Mouse (Mus musculus) lung, postnatal 14 days (tissue): ENCODE results near the gene Usp39.

ENCODE experiments used
- DNase-seq: peaks from one replicate; pipeline ENCODE4 v3.0.0; 2021

Usp39 gene

DNA sequence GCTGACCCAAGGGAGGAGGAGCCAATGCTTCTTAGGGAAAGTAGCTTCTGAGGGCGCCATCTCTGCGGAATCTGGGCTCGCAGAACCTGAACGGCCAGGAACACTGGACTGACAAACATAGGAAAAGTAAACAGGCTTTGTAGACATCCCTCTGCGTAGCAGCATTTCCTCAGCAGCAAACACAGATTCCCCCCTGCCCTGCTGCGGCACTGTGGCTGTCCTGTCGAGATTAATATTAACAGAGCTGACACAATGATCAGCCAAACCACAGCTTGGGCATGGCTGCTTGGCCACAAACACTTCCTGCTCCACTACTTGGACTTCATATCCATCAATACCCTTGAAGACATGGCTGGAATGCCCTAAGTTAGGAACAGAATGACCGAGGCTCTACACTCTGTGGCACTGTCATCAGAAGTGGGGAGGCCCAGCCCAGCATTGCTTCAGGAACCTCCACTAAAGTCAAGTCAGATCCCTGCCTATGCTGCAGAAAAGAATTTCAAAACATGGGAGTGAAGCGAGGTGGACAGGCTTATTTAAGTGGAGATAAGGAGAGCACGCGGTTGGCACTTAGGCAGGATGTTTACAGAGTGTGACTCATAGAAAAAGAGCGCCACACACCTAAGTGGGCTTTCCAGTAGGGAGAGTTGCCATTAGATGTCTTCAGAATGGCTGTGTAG, 51.9 kb downstream of the Usp39 start:
- DNase-seq, result no peak

DNA sequence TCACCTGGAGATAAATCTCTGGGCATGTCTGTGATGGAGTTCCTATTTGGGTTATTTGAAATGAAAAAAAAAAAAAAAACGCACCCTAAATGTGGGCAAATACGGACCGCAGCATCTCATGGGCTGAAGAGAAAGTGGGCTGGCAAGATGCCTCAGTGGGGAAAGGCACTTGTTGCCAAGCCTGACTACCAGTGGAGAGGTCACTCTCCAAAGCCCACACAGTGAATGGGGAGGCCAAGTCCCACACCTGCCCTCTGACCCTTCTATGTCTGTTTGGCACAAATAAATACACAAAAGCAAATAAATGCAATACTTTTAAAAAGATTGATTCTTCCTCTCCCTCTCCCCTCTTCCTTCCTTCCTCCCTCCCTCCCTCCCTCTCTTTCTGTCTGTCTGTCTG, 55.5 kb downstream of the Usp39 start:
- no peak for DNase-seq

DNA sequence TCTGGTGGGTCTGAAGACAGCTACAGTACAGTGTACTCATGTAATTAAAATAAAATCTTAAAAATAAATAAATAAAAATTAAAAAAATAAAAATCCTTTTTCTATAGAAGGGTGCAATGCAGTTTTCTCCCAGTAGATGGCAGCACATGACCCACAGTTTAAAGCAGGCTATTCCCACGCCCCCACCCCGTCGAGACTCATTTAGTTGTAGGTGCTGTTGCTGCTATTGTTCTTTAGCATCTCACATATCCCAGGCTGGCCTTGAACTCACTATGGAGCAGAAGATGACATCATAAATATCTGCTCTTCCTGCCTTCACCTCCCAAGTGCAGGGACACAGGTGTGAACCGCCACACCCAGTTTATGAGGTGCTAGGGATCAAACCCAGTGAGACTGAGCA, 61.1 kb downstream of the Usp39 start:
- DNase-seq, result peak; percentile 75

DNA sequence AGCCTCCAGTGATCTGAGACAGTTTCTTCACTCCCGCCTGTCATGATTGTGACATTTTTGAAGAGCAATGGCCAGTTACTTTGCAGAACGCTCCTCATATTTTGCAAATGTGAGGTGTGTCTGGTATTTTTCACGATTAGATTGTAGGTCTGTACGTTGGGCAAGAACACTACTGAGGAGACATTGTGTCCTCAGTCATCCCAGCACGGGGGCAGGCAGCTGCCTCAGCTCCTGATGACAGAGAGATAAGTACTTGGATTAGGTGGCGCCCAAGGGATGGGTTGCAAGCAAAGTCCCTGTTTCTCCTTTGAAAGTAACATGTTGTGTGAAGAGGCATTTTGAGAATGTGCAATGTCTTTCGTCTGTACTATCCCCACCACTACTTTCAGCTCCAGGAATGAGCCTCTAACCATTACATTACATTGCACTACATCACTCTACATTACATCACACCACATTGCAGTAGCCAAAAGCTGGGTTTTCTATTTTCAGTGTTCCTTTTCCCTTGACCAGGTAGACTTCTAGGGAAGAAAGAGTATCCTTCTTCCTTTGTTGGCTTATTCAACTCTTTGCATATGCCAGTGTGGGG, 64.5 kb downstream of the Usp39 start:
- no peak for DNase-seq

DNA sequence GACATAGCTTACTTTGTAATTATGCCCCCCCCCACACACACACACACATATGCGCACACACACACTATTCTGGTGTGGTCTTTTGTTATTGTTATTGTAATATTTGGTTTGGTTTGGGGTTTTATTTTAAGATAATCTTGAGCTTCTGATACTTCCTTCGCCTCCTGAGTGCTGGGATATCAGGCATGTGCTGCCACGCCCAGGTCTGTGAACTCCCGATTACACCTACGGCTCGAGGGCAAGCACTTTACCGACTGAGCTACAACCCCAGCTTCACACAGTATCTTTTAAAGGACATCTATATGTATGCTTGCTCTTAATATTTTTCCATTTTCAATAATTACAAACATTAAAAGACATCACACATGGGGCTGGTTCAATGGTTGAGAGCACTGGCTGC, 65.5 kb downstream of the Usp39 start:
- no peak for DNase-seq

DNA sequence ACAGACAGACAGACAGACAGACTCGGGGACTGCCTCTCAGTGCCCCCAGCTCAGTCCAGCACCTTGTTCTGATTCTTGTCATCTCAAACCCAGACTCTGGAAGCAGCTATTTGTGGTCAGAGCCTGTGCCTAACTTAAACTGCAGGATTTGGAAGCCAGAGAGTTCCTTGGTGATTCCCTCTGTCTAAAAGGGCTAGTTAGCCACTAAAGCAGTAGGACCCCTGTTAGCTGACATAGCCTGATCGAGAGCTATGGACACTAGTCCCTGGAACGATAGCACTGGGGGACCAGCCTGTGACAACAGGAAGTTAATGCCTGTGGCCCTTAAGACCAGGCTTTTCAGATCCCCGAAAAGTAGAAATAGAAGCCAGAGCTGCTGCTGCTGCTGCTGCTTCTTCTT, 66.1 kb downstream of the Usp39 start:
- DNase-seq, result no peak

DNA sequence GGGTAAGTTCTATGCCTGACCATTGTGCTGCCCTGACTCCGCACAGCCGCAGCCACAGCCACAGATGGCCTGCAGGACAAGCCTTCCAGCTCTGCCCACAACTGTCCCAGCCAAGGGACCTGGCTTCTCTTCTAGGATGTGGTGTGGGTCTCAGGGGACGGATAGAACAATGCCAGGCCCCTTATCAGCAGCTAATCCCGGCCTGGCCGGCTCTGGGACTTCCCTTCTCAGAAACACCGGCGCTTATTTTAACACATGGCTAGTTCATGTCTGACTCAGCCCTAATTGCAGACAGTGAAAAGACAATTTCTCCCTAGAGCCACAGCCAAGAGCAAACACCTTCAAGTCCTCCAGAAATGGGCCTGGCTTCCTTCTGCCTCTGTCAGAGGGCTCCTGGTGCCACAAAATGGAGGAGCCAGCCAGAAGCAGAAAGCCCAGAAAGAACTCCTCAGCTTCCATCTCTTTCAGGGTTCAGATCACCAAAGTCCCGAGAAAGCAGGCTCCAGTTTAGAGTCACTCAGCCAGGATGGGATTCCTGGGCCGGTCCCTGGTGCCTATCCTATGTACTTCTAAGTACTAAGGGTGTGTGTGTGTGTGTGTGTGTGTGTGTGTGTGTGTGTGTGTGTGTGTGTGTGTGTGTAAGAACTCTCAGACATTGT, 67.3 kb downstream of the Usp39 start:
- peak; percentile 49 for DNase-seq

DNA sequence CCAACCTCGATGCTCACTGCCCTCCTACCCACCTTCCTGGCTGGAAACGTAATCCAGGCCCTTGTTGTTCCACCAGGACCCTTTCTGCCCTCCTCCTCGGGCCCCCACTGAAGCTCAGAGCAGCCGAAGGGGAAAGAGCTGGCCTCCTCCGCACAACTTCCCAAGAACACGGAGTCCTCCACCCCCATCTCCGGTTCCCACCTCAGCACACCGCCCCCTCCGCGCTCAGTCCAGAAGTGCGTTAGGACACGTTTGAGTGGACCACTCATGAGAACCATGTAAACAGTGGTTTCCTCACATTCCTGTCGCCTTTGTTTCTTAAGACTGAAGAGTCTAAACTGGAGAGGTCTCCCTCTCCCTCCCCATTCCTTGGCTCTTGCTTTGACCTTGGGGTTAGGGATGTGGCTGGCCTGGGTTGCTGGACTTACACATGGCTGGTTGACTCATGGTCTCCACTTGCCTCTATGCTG, 68.0 kb downstream of the Usp39 start:
- peak; percentile 72 for DNase-seq

DNA sequence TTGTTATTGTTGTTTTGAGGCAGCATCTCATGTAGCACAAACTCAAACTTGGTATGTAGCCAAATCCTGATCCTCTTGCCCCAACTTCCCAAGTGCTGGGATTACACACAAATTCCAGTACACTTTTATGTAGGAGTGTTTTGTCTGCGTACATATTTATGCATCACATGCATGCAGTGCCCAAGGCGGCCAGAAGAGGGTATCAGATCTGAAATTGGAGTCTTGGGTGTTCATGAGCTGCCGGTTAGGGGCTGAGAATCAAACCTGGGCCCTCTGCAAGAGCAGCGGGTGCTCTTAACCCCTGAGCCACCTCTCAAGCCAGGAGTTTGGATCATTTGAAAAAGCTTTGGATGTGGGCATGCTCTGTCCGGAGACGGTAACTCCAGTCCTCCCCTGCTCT, 68.8 kb downstream of the Usp39 start:
- peak; percentile 44 for DNase-seq

DNA sequence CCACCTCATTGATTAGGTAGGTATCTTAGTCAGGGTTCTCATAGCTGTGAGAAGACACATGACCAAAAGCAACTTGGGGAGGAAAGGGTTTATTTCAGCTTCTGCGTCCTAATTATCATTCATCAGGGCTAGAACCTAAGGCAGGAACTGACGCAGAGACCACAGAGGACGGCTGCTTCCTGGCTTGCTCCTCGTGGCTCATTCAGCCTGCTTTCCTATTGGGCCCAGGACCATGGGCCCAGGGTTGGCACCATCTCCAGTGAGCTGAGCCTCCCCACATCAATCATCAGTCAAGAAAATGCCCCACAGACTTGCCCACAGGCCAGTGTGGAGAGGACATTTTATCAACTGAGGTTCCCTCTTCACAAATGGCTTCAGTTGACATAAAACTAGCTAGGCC, 69.5 kb downstream of the Usp39 start:
- no peak for DNase-seq

DNA sequence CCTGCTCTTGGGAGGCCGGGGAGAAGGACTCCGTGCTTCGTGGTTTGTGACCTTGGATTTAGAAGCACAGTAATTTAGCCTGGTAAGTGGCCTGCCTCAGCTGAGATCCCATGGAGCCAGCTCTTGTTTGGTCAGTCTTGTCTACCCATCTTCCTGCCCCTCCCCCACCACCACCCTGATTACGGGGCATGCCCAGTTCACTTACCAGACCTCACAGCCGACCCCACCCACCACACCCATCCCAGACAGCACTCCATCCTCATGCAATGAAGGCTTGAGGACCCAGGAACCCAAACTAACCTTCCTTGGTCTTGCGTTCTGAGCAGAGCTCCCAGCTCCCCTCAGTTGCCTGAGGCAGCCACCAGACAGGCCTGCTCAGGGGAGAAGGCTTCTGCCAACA, 71.8 kb downstream of the Usp39 start:
- no peak for DNase-seq

DNA sequence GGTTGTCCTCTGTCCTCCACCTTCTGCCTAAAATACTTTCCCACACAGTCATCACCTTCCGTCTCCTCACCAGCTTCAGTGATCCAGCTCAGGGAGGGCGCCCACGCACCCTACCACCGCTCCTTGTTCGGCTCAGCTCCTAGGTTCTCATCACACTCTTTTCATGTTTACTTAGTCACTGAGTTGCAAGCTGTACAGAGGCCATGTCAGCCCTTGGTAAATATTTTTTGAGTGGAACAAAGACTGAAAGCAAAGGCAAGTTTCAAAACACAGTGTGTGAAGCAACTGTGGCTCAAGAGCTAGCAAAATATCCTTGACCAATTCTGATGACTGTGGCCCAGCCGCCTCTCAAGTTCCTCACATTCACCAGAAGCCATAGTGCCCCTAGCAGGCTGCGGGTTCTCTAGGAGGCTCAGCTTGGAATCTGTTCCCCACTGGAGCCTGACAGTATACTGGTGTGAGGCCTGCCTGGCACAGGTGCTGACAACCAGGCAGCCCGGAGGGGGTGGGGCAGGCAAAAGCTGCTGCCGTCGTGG, 72.8 kb downstream of the Usp39 start:
- peak; percentile 58 for DNase-seq

DNA sequence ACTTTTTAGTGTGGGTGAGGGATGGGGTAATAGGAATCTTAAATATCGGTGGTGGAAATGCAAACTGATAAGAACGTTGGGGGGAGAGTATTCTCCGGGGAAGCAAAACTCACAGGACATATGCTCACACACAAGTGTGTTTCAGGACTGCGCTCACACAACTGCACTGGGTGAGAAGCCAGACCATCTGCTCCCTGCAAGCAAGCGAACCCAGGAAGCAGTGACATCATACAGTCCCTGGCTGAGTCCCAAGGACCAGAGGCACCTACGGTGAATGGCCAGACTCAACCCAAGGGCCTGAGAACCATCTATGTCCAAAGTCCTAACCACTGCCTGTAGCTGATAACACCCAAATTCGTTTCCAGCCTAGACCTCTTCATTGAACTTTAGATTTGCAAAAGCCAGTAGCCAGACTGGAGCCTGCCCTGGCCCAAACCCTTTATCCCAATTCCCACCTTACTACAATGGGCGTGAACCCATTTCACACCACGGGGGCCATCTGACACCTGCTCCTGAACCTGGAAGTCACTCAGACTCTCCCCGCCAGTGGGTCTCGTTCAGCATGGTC, 73.9 kb downstream of the Usp39 start:
- no peak for DNase-seq

DNA sequence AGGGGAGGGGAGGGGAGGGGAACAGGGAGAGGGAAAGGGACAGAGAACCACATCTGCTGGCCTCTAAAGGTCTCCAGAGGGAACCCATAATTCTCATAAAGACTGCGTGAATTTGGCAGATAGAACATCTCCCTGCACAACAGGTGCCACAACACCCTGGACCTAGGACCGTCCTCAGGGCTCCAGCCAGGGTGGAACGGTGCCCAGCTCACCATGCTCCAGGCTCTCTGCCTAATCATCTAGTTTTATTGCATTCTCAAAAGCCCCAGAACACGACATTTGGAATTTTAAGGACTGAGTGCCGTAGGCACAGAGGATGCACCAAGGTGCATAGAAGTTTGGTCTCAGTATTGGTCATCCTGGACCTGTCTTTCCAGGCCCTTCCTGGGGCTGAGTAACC, 74.7 kb downstream of the Usp39 start:
- no peak for DNase-seq
